Comparison of ENCODE assay signal across 14 mouse cellular contexts in the genomic region with DNA sequence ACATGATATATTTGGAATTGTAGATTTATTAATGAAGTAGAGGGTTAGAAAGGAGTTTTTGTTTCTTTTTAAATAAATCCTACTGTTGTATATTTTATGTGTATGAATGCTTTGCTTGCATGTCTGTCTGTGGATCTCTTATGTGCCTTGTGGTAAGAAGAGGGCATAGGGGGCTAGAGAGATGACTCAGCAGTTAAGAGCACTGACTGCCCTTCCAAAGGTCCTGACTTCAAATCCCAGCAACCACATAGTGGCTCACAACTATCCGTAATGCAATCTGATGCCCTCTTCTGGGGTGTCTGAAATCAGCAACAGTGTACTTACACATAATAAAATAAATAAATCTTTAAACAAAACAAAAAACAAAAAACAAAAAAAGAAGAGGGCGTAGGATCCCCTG. TPM values are rescaled to one million over a fixed set of nuclear protein-coding genes. Genes with fewer than 3 reads are reported as not detected.
"Had no signal": no experiment of that assay in that cellular context is flagged by ENCODE, and none has a peak within 500 bp of the region (broad histone marks: within the 10 kb centered on the region; RNA-seq: fewer than 3 reads in every experiment).

No protein-coding gene starts in this region.

- DNase-seq: gastrocnemius, postnatal 14 days; heart, adult 18-20 months; heart, postnatal 10 days; heart, postnatal 4 days; kidney, adult 18-20 months; kidney, adult 8-10 months; kidney, postnatal 10 days; kidney, postnatal 25 days; kidney, postnatal 4 days; liver; liver, embryonic 13.5 days had no signal

RNA-seq across cellular contexts. Expression of gene 6030445D17Rik, which starts 24.5 kb away (rescaled TPM):
- total RNA-seq: granulocyte monocyte progenitor cell, adult 5-6 weeks had no signal
- polyA plus RNA-seq: heart, embryonic 16.5 days; liver, embryonic 11.5 days; liver, embryonic 13.5 days had no signal
